Mouse (Mus musculus): ENCODE results near the gene Ndufa3. TPM values are rescaled to one million over a fixed set of nuclear protein-coding genes. Genes with fewer than 3 reads are reported as not detected.

The Ndufa3 gene
- total and polyA plus RNA-seq, 3 experiments, result 180 to 246 TPM; not detected in 1

GRCm38 (mm10) chr7:3643843-3644242, 26.7 kb downstream of the Ndufa3 start:
- Histone ChIP-seq H3K27me3 (ENCODE audit: control insufficient read depth in 1 of 2, insufficient read depth in 2 of 2, low read length in 2 of 2) (no peaks in the 10 kb centered on the region), H3K9ac (ENCODE audit: control insufficient read depth, low read depth, low read length, poor library complexity, severe bottlenecking) (peak overlapping the region; percentile 28), H3K4me3 (ENCODE audit: control insufficient read depth in 1 of 2, insufficient read depth in 1 of 2, low read depth in 2 of 2, low read length in 2 of 2) (peak overlapping the region; percentile 44 to 45), H3K36me3 (ENCODE audit: control insufficient read depth in 1 of 2, insufficient read depth in 2 of 2, low read length in 2 of 2) (peaks cover 0 to 33% of the 10 kb centered on the region in 2 experiments; a peak in 3 of 4 replicates), H3K9me3 (replicated peaks; ENCODE audit: insufficient read depth, low read length) (no peaks in the 10 kb centered on the region), H3K27ac (ENCODE audit: control insufficient read depth, low read depth, low read length) (peak overlapping the region; percentile 46), H3K79me2 (ENCODE audit: control insufficient read depth, insufficient read depth, low read length, poor library complexity) (peaks cover 36% of the 10 kb centered on the region), H3K4me1 (ENCODE audit: control insufficient read depth in 1 of 2, insufficient read depth in 2 of 2, low read length in 2 of 2) (peaks cover 3 to 36% of the 10 kb centered on the region in 2 experiments)
- TF ChIP-seq MYC (IDR thresholded peaks at IDR 0.05; ENCODE audit: low read depth, low read length) (peak; percentile 45; the same call in 1 of the 2 replicates), BHLHE40 (IDR thresholded peaks at IDR 0.05; ENCODE audit: borderline replicate concordance, low read depth, low read length) (peak; percentile 65; the same call in 1 of the 2 replicates), ZMIZ1 (IDR thresholded peaks at IDR 0.05; ENCODE audit: low read depth, low read length) (no peak), POLR2AphosphoS5 (IDR thresholded peaks at IDR 0.05; ENCODE audit: borderline replicate concordance, low read depth, low read length) (no peak), CHD1 (IDR thresholded peaks at IDR 0.05; ENCODE audit: low read depth, low read length) (0 out of 2 replicates have a peak, but pooled peaks have one; percentile 67), MXI1 (IDR thresholded peaks at IDR 0.05; ENCODE audit: low read depth, low read length) (peak; percentile 71; the same call in 1 of the 2 replicates), NRF1 (IDR thresholded peaks at IDR 0.05; ENCODE audit: insufficient read depth, low read depth, low read length, poor library complexity, severe bottlenecking) (no peak), NELFE (IDR thresholded peaks at IDR 0.05; ENCODE audit: low read depth, low read length) (no peak), UBTF (IDR thresholded peaks at IDR 0.05; ENCODE audit: borderline replicate concordance, insufficient read depth, low read depth, low read length) (no peak), POLR2A (IDR thresholded peaks at IDR 0.05; ENCODE audit: control insufficient read depth in 1 of 2, insufficient read depth in 1 of 2, low read depth in 1 of 2, low read length in 2 of 2, poor library complexity in 1 of 2) (no peak), SMC3 (IDR thresholded peaks at IDR 0.05; ENCODE audit: low read depth, low read length) (no peak), EP300 (IDR thresholded peaks at IDR 0.05; ENCODE audit: low read depth in 1 of 2, low read length in 2 of 2) (no peak), ZC3H11A (IDR thresholded peaks at IDR 0.05; ENCODE audit: low read depth, low read length) (no peak), RCOR1 (IDR thresholded peaks at IDR 0.05; ENCODE audit: low read depth, low read length) (no peak), MAX (IDR thresholded peaks at IDR 0.05; ENCODE audit: low read length) (peak; percentile 56), USF2 (IDR thresholded peaks at IDR 0.05; ENCODE audit: borderline replicate concordance in 1 of 2, insufficient read depth in 1 of 2, low read depth in 1 of 2, low read length in 2 of 2) (no peak), SIN3A (IDR thresholded peaks at IDR 0.05; ENCODE audit: low read length) (peak; percentile 65; the same call in 1 of the 2 replicates), GATA1 (IDR thresholded peaks at IDR 0.05; ENCODE audit: low read depth, low read length) (no peak)
- no peak for DNase-seq (ENCODE audit: low read depth, low spot score)

- no peak for DNase-seq (ENCODE audit: low read depth, low spot score)
- TF ChIP-seq KAT2A (conservative IDR thresholded peaks at IDR 0.05; ENCODE audit: low read depth, low read length) (no peak), GATA1 (IDR thresholded peaks at IDR 0.05; ENCODE audit: low read depth, low read length) (peak; percentile 62; the same call in 1 of the 2 replicates), MAX (IDR thresholded peaks at IDR 0.05; ENCODE audit: low read length) (no peak)
- H3K9ac ChIP-seq (ENCODE audit: control insufficient read depth, low read depth, low read length, poor library complexity, severe bottlenecking), result peak overlapping the region; percentile 28
Observed at GRCm38 (mm10) chr7:3644348-3644671, 27.1 kb downstream of the Ndufa3 start.

More at GRCm38 (mm10) chr7:3644348-3644671, 27.1 kb downstream of the Ndufa3 start:
- Histone ChIP-seq H3K27ac (ENCODE audit: control insufficient read depth, low read depth, low read length) (peak overlapping the region; percentile 46), H3K9me3 (replicated peaks; ENCODE audit: insufficient read depth, low read length) (no peaks in the 10 kb centered on the region), H3K79me2 (ENCODE audit: control insufficient read depth, insufficient read depth, low read length, poor library complexity) (peaks cover 39% of the 10 kb centered on the region), H3K27me3 (ENCODE audit: control insufficient read depth in 1 of 2, insufficient read depth in 2 of 2, low read length in 2 of 2) (no peaks in the 10 kb centered on the region), H3K36me3 (ENCODE audit: control insufficient read depth in 1 of 2, insufficient read depth in 2 of 2, low read length in 2 of 2) (peaks cover 1 to 37% of the 10 kb centered on the region in 2 experiments; a peak in 3 of 4 replicates), H3K4me1 (ENCODE audit: control insufficient read depth in 1 of 2, insufficient read depth in 2 of 2, low read length in 2 of 2) (peaks cover 3 to 36% of the 10 kb centered on the region in 2 experiments), H3K4me3 (ENCODE audit: control insufficient read depth in 1 of 2, insufficient read depth in 1 of 2, low read depth in 2 of 2, low read length in 2 of 2) (peak overlapping the region; percentile 44 to 45)
